Mouse (Mus musculus) testis, adult 10 weeks (tissue): Measurements from ENCODE around the gene Mal. TPM values are rescaled to one million over a fixed set of nuclear protein-coding genes. Genes with fewer than 3 reads are reported as not detected.

Source experiments
- polyA plus RNA-seq: library from polyadenylated mRNA; stranded (reverse); fragments of 350-450 nt; fragmentation: Illumina TruSeq; extraction: RNeasy Lipid Tissue Mini Kit (QIAGEN cat#74804); gene quantifications from one replicate; pipeline ENCODE4 v1.2.3, GENCODE M21; 2014; ENCODE audit warnings: low read depth, low replicate concordance

The Mal gene
- polyA plus RNA-seq: 3.5 TPM

DNA sequence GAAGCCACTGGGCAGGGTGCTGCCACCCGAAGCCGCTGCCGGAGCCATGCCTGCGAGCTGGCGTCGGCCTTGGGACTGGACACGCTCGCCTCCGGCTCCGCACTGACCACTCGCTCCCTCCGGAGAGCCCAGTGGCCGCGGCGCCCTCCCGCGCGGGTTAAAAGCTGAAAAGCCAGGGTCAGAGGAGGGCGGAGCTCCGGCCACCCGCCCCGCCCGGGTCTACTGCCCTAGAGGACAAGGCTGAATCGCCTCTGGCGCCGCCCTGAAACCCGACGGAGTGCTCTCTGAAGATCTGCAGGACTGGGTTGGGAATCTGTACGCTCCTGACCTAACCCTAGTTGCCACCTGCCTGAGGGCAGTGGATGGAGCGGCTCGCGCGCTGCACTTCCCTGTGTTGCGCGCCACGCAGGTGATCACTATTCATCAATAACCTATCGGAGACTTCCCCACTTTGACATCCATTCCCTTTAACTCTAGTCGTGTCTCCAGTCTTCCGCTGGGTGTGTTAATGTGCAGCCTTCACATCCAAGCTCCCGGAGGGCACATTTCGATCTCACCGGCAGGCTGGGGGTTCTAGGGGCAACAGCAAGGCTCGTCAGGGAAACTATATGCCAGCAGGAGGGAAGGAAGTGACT, at the start of gene Mal:
Gene Mal, minus strand, starts transcription at position 610 of the 635 bp plus-strand sequence.

GRCm38 (mm10) chr2:127586694-127587513, 69.6 kb downstream of the Mal start, which contains the start of the genes Zfp661 and Mrps5:
Gene Zfp661 (minus strand): TSS chr2:127587094.
Gene Mrps5 (plus strand): TSS chr2:127587222.

Other genes starting within 250 kb of the Mal start
- gene Gpat2, start 231.5 kb downstream of the Mal start, polyA plus RNA-seq: 3.8 TPM
- gene Fahd2a, start 212.1 kb downstream of the Mal start, polyA plus RNA-seq: 13.6 TPM
- 0.73 TPM for gene Kcnip3, start 134.6 kb downstream of the Mal start, polyA plus RNA-seq
- gene Prom2, start 115.2 kb downstream of the Mal start, polyA plus RNA-seq: 0.17 TPM
- 7.4 TPM for gene Zfp661, start 69.6 kb downstream of the Mal start, polyA plus RNA-seq
- gene Mrps5, start 69.5 kb downstream of the Mal start, polyA plus RNA-seq: 11.0 TPM
- gene Mall, start 73.2 kb upstream of the Mal start, polyA plus RNA-seq: 0.62 TPM
- gene Nphp1, start 132.2 kb upstream of the Mal start, polyA plus RNA-seq: 350 TPM
- 6.5 TPM for gene Mtln, start 135.8 kb upstream of the Mal start, polyA plus RNA-seq
- 180 TPM for gene Bub1, start 175.2 kb upstream of the Mal start, polyA plus RNA-seq
- 0.07 TPM for gene Acoxl, start 182.2 kb upstream of the Mal start, polyA plus RNA-seq